Mouse (Mus musculus): ENCODE measurements around the gene Osr1.

Osr1 gene

GRCm38 (mm10) chr12:9585085-9585453 lies 15.2 kb downstream of the Osr1 start:
- no peak for DNase-seq (ENCODE audit: low spot score in 2 of 2)

GRCm38 (mm10) chr12:9587732-9588131 lies 17.8 kb downstream of the Osr1 start:
- no peak for DNase-seq (ENCODE audit: low spot score in 2 of 2)

GRCm38 (mm10) chr12:9589561-9590134 lies 19.7 kb downstream of the Osr1 start:
- no peak for DNase-seq (ENCODE audit: low spot score in 2 of 2)

GRCm38 (mm10) chr12:9591141-9591540 lies 21.2 kb downstream of the Osr1 start:
- no peak for DNase-seq (ENCODE audit: low spot score in 2 of 2)

- no peak for DNase-seq (ENCODE audit: low spot score in 2 of 2)
Measured at GRCm38 (mm10) chr12:9598219-9598618, 28.3 kb downstream of the Osr1 start.

Data from urinary bladder, adult 18-20 months (tissue).